Mouse (Mus musculus) adrenal gland, postnatal 14 days (tissue): ENCODE measurements around the gene Gm4787. TPM values are rescaled to one million over a fixed set of nuclear protein-coding genes. Genes with fewer than 3 reads are reported as not detected.
"Not testable (repeated sequence)": the region's sequence is repeated elsewhere in the genome, so short reads cannot be mapped to it uniquely, and the experiment has no call there.

Experiments
- DNase-seq: peaks from one replicate; pipeline ENCODE4 v3.0.0; 2021; ENCODE audit warnings: mixed read lengths
- long read RNA-seq, 2 experiments: library from polyadenylated mRNA; stranded (forward); transcript quantifications; one replicate each; pipeline ENCODE4 v2.0.0; 2021
- total RNA-seq: library from RNA; stranded (reverse); gene quantifications from 2 replicates; pipeline ENCODE4 v1.2.3, GENCODE M21; 2021

Gm4787 gene
- total RNA-seq = 0.78 and 1.2 TPM in 2 replicates
- long read RNA-seq, experiment 1 = 0 reads
- long read RNA-seq, experiment 2 = 0 reads

GRCm38 (mm10) chr12:81379364-81379763 lies at the start of gene Gm4787:
Gm4787 (minus strand) TSS chr12:81379464.
- not testable (repeated sequence) for DNase-seq

GRCm38 (mm10) chr12:81421846-81422245 lies 42.6 kb upstream of the Gm4787 start, which contains the start of gene Adam4:
Adam4 (minus strand) TSS chr12:81421946.
- no peak for DNase-seq

- no peak for DNase-seq
Measured at GRCm38 (mm10) chr12:81413211-81413610, 33.9 kb upstream of the Gm4787 start.

- no peak for DNase-seq
Measured at GRCm38 (mm10) chr12:81408966-81409365, 29.7 kb upstream of the Gm4787 start.

GRCm38 (mm10) chr12:81402187-81402586 lies 22.9 kb upstream of the Gm4787 start:
- DNase-seq = peak; percentile 78

GRCm38 (mm10) chr12:81333841-81334240 lies 45.4 kb downstream of the Gm4787 start:
- DNase-seq = no peak

- DNase-seq = peak; percentile 53
Measured at GRCm38 (mm10) chr12:81332875-81333421, 46.3 kb downstream of the Gm4787 start, which contains the start of gene Slc8a3. Slc8a3 (minus strand) TSS chr12:81333180.

GRCm38 (mm10) chr12:81331937-81332874 lies 47.1 kb downstream of the Gm4787 start:
- DNase-seq = peak; percentile 28

GRCm38 (mm10) chr12:81331046-81331638 lies 48.1 kb downstream of the Gm4787 start:
- no peak for DNase-seq

Other genes with a start within 250 kb of the Gm4787 start
- 0.67 and 1.7 TPM in 2 replicates for gene Slc8a3, start 46.3 kb downstream of the Gm4787 start, total RNA-seq
- 1.4 and 1.7 TPM in 2 replicates for gene Adam4, start 42.5 kb upstream of the Gm4787 start, total RNA-seq
- gene Cox16, start 105.7 kb upstream of the Gm4787 start, total RNA-seq = 103 and 112 TPM in 2 replicates
- gene Gm20498, start 153.4 kb upstream of the Gm4787 start, total RNA-seq = 33.8 and 42.2 TPM in 2 replicates
- 31.9 and 34.2 TPM in 2 replicates for gene Synj2bp, start 153.4 kb upstream of the Gm4787 start, total RNA-seq
- gene Adam21, start 189.0 kb upstream of the Gm4787 start, total RNA-seq = not detected in 2 replicates
- gene Med6, start 215.5 kb upstream of the Gm4787 start, total RNA-seq = 26.7 and 26.9 TPM in 2 replicates